Mouse (Mus musculus) neural tube, embryonic 14.5 days (tissue): ENCODE results near the gene Opcml. TPM values are rescaled to one million over a fixed set of nuclear protein-coding genes. Genes with fewer than 3 reads are reported as not detected.

ENCODE experiments used
- ATAC-seq: fragments of 200-750 bp; cut with Nextera tagmentation; 2 replicates; pipeline ENCODE4 v1.8.0; 2017; ENCODE audit warnings: low read depth, mild to moderate bottlenecking, moderate TSS enrichment, moderate library complexity
- H3K27ac ChIP-seq: fragments of 300-500 bp; sonication (generic); 2 replicates; pipeline ENCODE4 v1.5.1; 2014; ENCODE audit warnings: low read depth, mild to moderate bottlenecking, control low read depth, low read length, moderate library complexity, mixed read lengths
- H3K27me3 ChIP-seq: fragments of 300-500 bp; sonication (generic); 2 replicates; pipeline ENCODE4 v1.6.1; 2014; ENCODE audit warnings: low read length; ENCODE audit not compliant: control insufficient read depth, insufficient read depth
- H3K36me3 ChIP-seq: fragments of 300-500 bp; sonication (generic); 2 replicates; pipeline ENCODE4 v1.6.1; 2014; ENCODE audit warnings: low read length, mixed read lengths; ENCODE audit not compliant: control insufficient read depth, insufficient read depth
- H3K4me1 ChIP-seq: fragments of 300-500 bp; sonication (generic); 2 replicates; pipeline ENCODE4 v1.6.1; 2014; ENCODE audit warnings: low read length; ENCODE audit not compliant: control insufficient read depth, insufficient read depth
- H3K4me2 ChIP-seq: fragments of 300-500 bp; sonication (generic); 2 replicates; pipeline ENCODE4 v1.6.1; 2014; ENCODE audit warnings: mild to moderate bottlenecking, low read depth, low read length, control low read depth
- H3K4me3 ChIP-seq: fragments of 300-500 bp; sonication (generic); 2 replicates; pipeline ENCODE4 v1.5.1; 2014; ENCODE audit warnings: low read depth, low read length, control low read depth, mixed read lengths
- H3K9ac ChIP-seq: fragments of 300-500 bp; sonication (generic); replicated peaks from 2 replicates; pipeline ENCODE4 v1.6.1; 2014; ENCODE audit warnings: low read depth, mild to moderate bottlenecking, control low read depth, low read length, mixed read lengths
- H3K9me3 ChIP-seq: fragments of 300-500 bp; sonication (generic); 2 replicates; pipeline ENCODE4 v1.6.1; 2016; ENCODE audit warnings: low read length; ENCODE audit not compliant: control insufficient read depth
- WGBS: fragments of 180-500 bp; shearing (Covaris S2); extraction: QIAGEN DNeasy Blood & Tissue Kit; methylation state at CpG from one replicate; pipeline ENCODE4 v1.1.7; 2014; 5-methylcytosine and 5-hydroxymethylcytosine counted together
- polyA plus RNA-seq: library from polyadenylated mRNA; unstranded; fragments of >200 nt; fragmentation: Nextera tagmentation; extraction: Ambion mirVana; gene quantifications from 2 replicates; pipeline ENCODE4 v1.2.1, GENCODE M21; 2014

Opcml gene
- polyA plus RNA-seq, 1 experiment from 2014 or later = 49.3 TPM

GRCm38 (mm10) chr9:28440192-28440795 is 649.7 kb downstream of the Opcml start:
- no peaks in the 10 kb centered on the region for H3K36me3 ChIP-seq
- no peak overlapping the region for H3K27ac ChIP-seq
- H3K4me1 ChIP-seq = peaks cover 14% of the 10 kb centered on the region; the same call in 1 of the 2 replicates
- 46% methylated on average over 3 of the region's 3 CpGs for WGBS
- H3K4me3 ChIP-seq = no peak overlapping the region
- H3K27me3 ChIP-seq = no peaks in the 10 kb centered on the region
- H3K9ac ChIP-seq = no peak overlapping the region
- H3K9me3 ChIP-seq = no peaks in the 10 kb centered on the region
- H3K4me2 ChIP-seq = no peak overlapping the region
- peak; percentile 34; the same call in 1 of the 2 replicates for ATAC-seq

GRCm38 (mm10) chr9:28444485-28444884 is 653.9 kb downstream of the Opcml start:
- H3K27ac ChIP-seq = no peak overlapping the region
- H3K9me3 ChIP-seq = no peaks in the 10 kb centered on the region
- no peak overlapping the region for H3K4me2 ChIP-seq
- H3K27me3 ChIP-seq = no peaks in the 10 kb centered on the region
- ATAC-seq = no peak
- WGBS = 62% methylated on average over 3 of the region's 3 CpGs
- no peaks in the 10 kb centered on the region for H3K36me3 ChIP-seq
- H3K4me3 ChIP-seq = no peak overlapping the region
- no peak overlapping the region for H3K9ac ChIP-seq
- peaks cover 14% of the 10 kb centered on the region; the same call in 1 of the 2 replicates for H3K4me1 ChIP-seq

- no peak overlapping the region for H3K4me2 ChIP-seq
- H3K9me3 ChIP-seq = no peaks in the 10 kb centered on the region
- peaks cover 10% of the 10 kb centered on the region; the same call in 1 of the 2 replicates for H3K4me1 ChIP-seq
- no peak for ATAC-seq
- H3K27ac ChIP-seq = no peak overlapping the region
- 62% methylated on average over 8 of the region's 8 CpGs for WGBS
- no peaks in the 10 kb centered on the region for H3K36me3 ChIP-seq
- no peaks in the 10 kb centered on the region for H3K27me3 ChIP-seq
- H3K9ac ChIP-seq = no peak overlapping the region
- H3K4me3 ChIP-seq = no peak overlapping the region
Measured at GRCm38 (mm10) chr9:28444972-28445371, 654.4 kb downstream of the Opcml start.

- Histone ChIP-seq H3K27me3 (no peaks in the 10 kb centered on the region), H3K9me3 (no peaks in the 10 kb centered on the region), H3K4me1 (0 out of 2 replicates have a peak, but pooled peaks cover 3% of the 10 kb centered on the region), H3K9ac (no peak overlapping the region), H3K4me2 (no peak overlapping the region), H3K27ac (no peak overlapping the region), H3K36me3 (no peaks in the 10 kb centered on the region), H3K4me3 (no peak overlapping the region)
- no peak for ATAC-seq
- WGBS = 73% methylated on average over 1 of the region's 1 CpGs
Measured at GRCm38 (mm10) chr9:28445863-28446262, 655.3 kb downstream of the Opcml start.

- 74% methylated on average over 4 of the region's 4 CpGs for WGBS
- Histone ChIP-seq H3K27ac (no peak overlapping the region), H3K27me3 (no peaks in the 10 kb centered on the region), H3K4me3 (no peak overlapping the region), H3K9ac (no peak overlapping the region), H3K4me1 (0 out of 2 replicates have a peak, but pooled peaks cover 3% of the 10 kb centered on the region), H3K9me3 (no peaks in the 10 kb centered on the region), H3K4me2 (no peak overlapping the region), H3K36me3 (no peaks in the 10 kb centered on the region)
- no peak for ATAC-seq
Measured at GRCm38 (mm10) chr9:28446278-28447064, 655.9 kb downstream of the Opcml start.

GRCm38 (mm10) chr9:28452509-28452908 is 661.9 kb downstream of the Opcml start:
- no peak overlapping the region for H3K4me3 ChIP-seq
- H3K36me3 ChIP-seq = no peaks in the 10 kb centered on the region
- H3K27me3 ChIP-seq = no peaks in the 10 kb centered on the region
- ATAC-seq = no peak
- H3K9ac ChIP-seq = no peak overlapping the region
- H3K9me3 ChIP-seq = no peaks in the 10 kb centered on the region
- H3K4me1 ChIP-seq = no peaks in the 10 kb centered on the region
- 80% methylated on average over 2 of the region's 2 CpGs for WGBS
- H3K4me2 ChIP-seq = no peak overlapping the region
- no peak overlapping the region for H3K27ac ChIP-seq

- H3K4me2 ChIP-seq = no peak overlapping the region
- H3K27me3 ChIP-seq = no peaks in the 10 kb centered on the region
- no peaks in the 10 kb centered on the region for H3K36me3 ChIP-seq
- no peak overlapping the region for H3K27ac ChIP-seq
- no peak overlapping the region for H3K4me3 ChIP-seq
- H3K4me1 ChIP-seq = no peaks in the 10 kb centered on the region
- no peaks in the 10 kb centered on the region for H3K9me3 ChIP-seq
- ATAC-seq = no peak
- no peak overlapping the region for H3K9ac ChIP-seq
- WGBS = 80% methylated on average over 2 of the region's 2 CpGs
Measured at GRCm38 (mm10) chr9:28453062-28453461, 662.5 kb downstream of the Opcml start.

- ATAC-seq = peak; percentile 28; the same call in 1 of the 2 replicates
Measured at GRCm38 (mm10) chr9:28457982-28458770, 667.6 kb downstream of the Opcml start.

More at GRCm38 (mm10) chr9:28457982-28458770, 667.6 kb downstream of the Opcml start:
- Histone ChIP-seq H3K9me3 (no peaks in the 10 kb centered on the region), H3K27ac (no peak overlapping the region), H3K4me1 (no peaks in the 10 kb centered on the region), H3K4me2 (no peak overlapping the region), H3K36me3 (no peaks in the 10 kb centered on the region), H3K4me3 (no peak overlapping the region), H3K27me3 (no peaks in the 10 kb centered on the region), H3K9ac (no peak overlapping the region)
- WGBS = 65% methylated on average over 7 of the region's 7 CpGs
